Mouse (Mus musculus) right cerebral cortex, postnatal 4 days (tissue): Measurements from ENCODE around the gene Acot2.
"Not testable (repeated sequence)": the region's sequence is repeated elsewhere in the genome, so short reads cannot be mapped to it uniquely, and the experiment has no call there.

Experiments used
- DNase-seq: peaks from one replicate; pipeline ENCODE4 v3.0.0-alpha.2; 2022

The Acot2 gene

GRCm38 (mm10) chr12:83987583-83988441 is at the start of gene Acot2:
Gene Acot2 (plus strand): TSS chr12:83987861.
- DNase-seq, result peak; percentile 68

GRCm38 (mm10) chr12:83938592-83938991 is 49.1 kb upstream of the Acot2 start:
- DNase-seq, result not testable (repeated sequence)

GRCm38 (mm10) chr12:83939332-83939731 is 48.3 kb upstream of the Acot2 start:
- no peak for DNase-seq

- DNase-seq, result no peak
These were observed 47.6 kb upstream of the Acot2 start for GRCm38 (mm10) chr12:83940031-83940430.

- no peak for DNase-seq
These were observed 45.7 kb upstream of the Acot2 start for GRCm38 (mm10) chr12:83941938-83942337.

GRCm38 (mm10) chr12:83947260-83947811 is 40.3 kb upstream of the Acot2 start:
- DNase-seq, result no peak

GRCm38 (mm10) chr12:83949043-83949442 is 38.6 kb upstream of the Acot2 start:
- no peak for DNase-seq

GRCm38 (mm10) chr12:83949776-83950492 is 37.7 kb upstream of the Acot2 start:
- no peak for DNase-seq

GRCm38 (mm10) chr12:83950493-83950839 is 37.2 kb upstream of the Acot2 start, which contains the start of gene Riox1:
Gene Riox1 (plus strand): TSS chr12:83950608.
- peak; percentile 78 for DNase-seq

- DNase-seq, result peak; percentile 63
These were observed 36.6 kb upstream of the Acot2 start for GRCm38 (mm10) chr12:83950840-83951701.

GRCm38 (mm10) chr12:83951711-83952575 is 35.7 kb upstream of the Acot2 start:
- no peak for DNase-seq

- no peak for DNase-seq
These were observed 29.4 kb upstream of the Acot2 start for GRCm38 (mm10) chr12:83958278-83958677.

- DNase-seq, result no peak
These were observed 22.4 kb upstream of the Acot2 start for GRCm38 (mm10) chr12:83965235-83965634.

GRCm38 (mm10) chr12:83972117-83972516 is 15.5 kb upstream of the Acot2 start:
- no peak for DNase-seq

- DNase-seq, result no peak
These were observed 8.8 kb upstream of the Acot2 start for GRCm38 (mm10) chr12:83978862-83979261.

GRCm38 (mm10) chr12:83981615-83982014 is 6.0 kb upstream of the Acot2 start:
- no peak for DNase-seq

GRCm38 (mm10) chr12:83984752-83985151 is 2.9 kb upstream of the Acot2 start, which contains the start of gene Heatr4:
Gene Heatr4 (minus strand): TSS chr12:83984852.
- DNase-seq, result no peak

- DNase-seq, result no peak
These were observed 449 bp upstream of the Acot2 start for GRCm38 (mm10) chr12:83987242-83987582.

- DNase-seq, result no peak
These were observed 822 bp downstream of the Acot2 start for GRCm38 (mm10) chr12:83988483-83988882.

- no peak for DNase-seq
These were observed 1.7 kb downstream of the Acot2 start for GRCm38 (mm10) chr12:83989378-83989777.

- no peak for DNase-seq
These were observed 9.6 kb downstream of the Acot2 start for GRCm38 (mm10) chr12:83997221-83997620.
